Mouse (Mus musculus) WW6 (cell line): ENCODE results near the gene Serpinf1.
"Not testable (repeated sequence)": the region's sequence is repeated elsewhere in the genome, so short reads cannot be mapped to it uniquely, and the experiment has no call there.

Experiments used
- DNase-seq: peaks from one replicate; pipeline ENCODE4 v3.0.0-alpha.2; 2013; ENCODE audit warnings: low read depth, low spot score

Serpinf1 gene

DNA sequence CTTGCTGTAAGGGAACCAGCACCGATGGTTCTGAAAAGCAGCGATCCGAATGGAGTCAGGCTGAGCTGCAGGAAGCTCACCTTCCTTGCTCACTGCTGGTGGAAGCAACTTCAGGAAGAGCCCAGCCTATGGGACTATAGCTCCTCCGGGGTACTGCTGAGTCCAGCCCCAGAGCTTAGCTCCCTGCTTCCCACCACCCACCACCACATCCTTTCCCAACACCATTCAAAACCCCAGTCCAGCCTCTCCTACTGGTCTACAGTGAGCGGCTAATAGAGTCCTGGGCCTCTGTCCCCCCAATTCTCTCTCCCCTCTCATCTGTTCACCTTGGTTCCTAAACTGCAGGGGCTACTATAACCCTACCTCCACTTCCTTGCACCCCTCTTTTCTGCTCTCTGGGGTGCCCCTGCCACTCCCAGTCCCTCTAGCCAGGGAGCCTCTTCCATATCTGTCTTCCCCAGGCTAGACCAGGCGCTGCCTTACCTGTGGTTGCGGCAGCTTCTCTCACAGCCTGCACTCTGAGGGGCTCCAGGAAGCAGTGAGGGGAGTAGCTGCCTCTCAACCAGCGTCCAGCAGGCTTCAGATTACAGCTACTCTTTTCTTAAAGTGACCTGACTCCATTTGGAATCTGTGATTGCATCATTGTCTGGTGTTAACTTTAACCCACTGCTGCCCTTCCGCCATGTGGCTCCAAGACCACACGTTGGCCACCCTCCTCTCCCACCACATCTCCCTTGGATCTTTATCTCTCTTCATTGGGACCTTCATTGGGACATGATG is at the start of gene Serpinf1:
Gene Serpinf1 (minus strand): TSS at position 689 of the 780 bp plus-strand sequence.
- DNase-seq, result no peak

DNA sequence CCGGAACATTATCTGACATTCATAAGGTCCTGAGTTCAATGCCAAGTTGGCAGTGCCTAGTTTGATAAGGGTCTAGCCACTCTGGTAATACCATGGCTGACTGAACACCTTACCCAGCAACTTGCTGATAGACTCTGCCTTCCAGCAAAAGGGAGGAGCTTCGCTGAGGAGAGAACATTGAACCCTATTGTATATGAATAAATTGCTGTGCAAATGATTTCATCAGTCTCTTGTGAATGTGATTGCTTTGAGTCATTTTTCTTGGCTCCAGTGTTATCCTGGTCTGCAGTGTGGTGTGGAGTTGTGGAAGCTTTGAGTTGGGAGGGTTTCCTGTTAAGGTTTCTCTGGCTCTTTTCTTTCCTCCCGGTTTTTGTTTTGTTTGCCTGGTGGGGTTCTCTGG is 48.2 kb upstream of the Serpinf1 start:
- no peak for DNase-seq

DNA sequence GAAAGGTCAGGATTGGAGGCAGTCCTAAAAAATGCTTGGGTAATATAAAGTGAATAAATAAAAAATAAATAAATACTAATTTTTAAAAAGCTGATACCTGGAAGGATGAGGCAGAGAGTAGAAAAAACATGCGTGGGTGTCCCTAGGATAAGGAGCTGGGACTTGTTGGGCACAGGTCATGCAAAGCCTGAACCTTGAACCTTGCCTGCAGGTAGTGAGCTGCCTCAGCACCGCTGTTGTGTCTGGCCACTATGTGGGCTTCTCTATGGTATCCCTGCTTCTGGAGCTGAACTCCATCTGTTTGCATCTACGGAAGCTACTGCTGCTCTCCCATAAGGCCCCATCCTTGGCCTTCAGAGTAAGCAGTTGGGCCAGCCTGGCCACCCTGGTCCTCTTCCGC is 46.8 kb upstream of the Serpinf1 start:
- no peak for DNase-seq

DNA sequence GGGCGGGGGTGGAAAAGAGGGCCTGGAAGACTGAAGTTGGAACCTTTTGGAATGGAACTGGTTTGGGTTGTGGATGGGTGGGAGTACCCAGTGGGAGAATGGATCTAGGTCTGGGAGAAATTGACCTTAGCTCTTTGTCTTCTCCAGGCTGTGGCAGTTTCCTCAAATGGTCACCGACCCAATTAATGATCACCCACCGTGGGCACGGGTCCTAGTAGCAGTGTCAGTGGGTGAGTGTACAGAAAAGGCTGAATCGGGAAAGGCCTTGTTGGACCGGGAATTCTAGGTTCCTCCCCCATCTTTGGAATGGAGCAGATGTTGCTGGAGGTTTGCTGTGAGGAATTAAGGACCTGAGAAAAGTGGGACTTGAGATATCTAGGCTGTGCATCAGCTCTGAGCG is 45.9 kb upstream of the Serpinf1 start:
- DNase-seq, result no peak

DNA sequence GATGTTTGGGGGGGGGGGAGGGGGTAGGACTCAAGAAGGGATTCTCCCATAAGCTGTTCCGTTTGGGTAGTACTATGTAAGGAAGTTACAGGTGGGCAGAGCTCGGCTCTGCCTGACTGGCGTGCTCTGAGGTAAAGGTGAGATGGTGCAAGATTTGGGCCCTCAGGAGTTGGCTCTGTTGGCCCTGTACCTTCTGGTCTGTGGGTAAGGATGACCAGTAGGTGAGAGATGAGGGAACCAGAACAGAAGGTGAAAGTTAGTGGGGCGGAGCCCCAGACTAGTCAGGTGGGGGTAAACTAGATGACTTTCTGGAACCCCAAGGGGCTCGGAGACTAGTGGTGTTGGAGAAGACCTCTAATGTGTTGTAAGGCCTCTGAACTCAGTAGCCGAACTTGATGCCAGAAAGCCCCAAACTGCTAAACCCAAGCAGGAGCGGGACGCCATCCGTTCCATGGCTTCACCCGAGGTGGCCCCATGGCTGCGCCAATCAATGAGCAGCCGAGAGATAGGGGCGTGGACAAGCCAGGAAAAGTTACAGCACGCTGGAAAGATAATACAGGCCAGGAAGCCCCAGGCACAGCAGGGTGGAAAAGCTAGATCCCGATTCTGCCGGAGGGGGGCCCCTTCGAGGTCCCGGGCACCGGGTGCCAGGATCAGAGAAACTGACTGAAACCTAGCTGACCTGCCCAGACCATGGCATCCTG is 45.2 kb upstream of the Serpinf1 start:
- no peak for DNase-seq

DNA sequence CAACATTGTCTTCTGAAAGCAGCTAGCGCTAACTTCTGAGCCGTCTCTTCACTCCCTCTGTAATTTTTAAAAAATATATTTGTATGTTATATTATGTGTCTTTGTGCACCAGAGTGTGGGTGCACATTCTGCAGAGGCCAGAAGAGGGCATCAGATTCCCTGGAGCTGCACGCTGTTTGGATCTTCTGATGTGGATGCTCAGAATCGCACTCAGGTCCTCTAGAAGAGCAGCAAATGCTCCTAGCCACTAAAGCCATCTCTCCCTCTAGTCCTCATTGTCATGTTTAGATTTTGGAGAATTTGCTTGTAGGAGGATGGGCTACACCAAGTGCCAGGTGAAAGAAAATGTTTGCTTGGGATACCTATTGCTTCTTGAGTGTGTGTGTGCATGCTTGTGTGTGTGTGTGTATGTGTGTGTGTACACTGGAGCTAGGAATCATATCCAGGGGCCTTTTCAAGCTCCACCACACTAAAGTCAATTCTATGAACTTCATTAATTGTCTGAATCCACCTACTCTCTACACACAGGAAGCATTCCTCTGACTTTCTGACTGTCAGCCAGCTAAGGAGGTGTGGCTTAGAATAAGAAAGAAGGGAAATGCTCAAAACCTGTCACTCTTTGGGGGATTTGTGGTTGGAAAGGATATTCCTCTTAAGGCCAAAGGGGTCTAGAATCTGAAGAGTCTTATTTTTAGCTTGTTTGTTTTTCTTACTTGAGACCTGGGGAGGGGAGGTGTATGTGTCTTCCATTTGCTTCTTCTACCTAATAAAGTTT is 44.4 kb upstream of the Serpinf1 start:
- no peak for DNase-seq

DNA sequence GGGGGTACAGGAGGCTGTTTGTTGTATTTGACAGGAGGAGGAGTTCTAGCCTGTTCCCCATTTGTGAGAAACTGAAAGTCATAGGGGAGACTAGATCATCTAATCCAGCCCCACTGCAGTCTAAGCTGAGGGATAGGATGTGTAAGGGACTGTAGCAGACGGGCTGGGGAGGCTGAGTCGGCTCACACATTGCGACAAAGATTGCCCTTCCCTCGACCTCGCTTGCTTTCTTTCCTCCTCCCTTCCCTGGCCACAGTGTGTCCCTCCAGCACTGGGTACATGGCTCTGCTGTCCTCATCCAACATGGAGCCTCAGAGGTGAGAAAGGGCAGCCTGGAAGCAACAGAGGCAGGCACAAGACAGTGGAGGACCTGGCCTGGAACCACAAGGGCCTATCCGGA is 42.5 kb upstream of the Serpinf1 start:
- DNase-seq, result no peak

DNA sequence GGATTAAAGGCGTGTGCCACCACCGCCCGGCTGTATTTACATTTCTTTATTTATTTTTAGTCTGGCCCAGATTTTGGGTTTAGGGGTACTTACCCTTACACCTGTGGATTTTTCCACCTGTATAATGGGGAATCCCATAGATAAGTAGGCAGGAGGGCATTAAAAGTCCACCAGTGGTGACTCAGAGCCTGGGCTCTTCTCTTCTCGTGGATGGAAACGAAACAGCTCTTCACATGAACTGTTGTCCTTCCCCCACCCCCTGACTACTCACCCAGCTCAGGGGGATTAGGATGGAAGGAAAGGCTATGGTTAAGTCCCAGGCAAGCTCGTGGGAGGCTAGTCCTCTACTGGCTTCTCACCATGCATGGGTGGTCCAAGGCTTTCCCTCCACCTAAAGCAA is 41.9 kb upstream of the Serpinf1 start:
- no peak for DNase-seq

DNA sequence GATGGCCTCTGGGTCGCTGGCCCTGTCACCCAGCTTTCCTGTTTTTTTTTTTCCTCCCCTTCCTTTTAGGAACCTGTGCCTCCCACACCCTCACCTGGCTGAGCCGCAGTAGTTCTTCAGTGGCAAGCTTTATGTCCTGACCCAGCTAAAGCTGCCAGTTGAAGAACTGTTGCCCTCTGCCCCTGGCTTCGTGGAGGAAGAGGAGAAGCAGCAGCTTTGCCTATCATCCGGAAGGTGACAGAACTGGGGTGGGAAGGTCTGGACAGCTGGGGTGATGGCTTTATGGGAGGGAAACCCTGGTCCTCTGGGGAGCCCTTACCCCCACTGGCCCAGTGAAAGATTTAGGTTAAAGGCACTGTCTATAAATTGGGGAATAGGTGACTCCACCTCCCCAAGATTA is 41.1 kb upstream of the Serpinf1 start:
- no peak for DNase-seq

DNA sequence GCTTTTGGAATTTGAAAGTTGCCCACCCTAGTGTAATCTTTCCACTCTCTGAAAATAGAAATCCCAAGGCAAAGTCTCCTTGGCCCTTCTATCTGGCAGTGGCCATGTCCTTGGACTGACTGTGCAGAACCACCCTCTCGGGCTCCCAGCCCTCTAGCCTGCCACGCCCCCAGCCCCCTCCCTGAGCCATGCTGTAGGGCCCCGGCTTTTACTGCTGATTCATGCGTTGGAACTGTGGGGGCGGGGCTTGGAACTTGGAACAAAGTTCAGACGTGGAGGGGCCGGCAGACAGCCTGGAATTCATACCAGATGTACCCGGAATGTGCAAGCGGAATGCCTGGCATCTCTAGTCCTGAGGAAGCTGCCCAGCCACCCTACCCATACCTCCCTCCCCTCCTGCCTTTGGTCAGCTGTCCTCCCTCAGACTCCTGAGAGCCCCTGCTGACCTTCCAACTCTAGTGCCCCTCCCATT is 40.4 kb upstream of the Serpinf1 start:
- DNase-seq, result peak; percentile 80

DNA sequence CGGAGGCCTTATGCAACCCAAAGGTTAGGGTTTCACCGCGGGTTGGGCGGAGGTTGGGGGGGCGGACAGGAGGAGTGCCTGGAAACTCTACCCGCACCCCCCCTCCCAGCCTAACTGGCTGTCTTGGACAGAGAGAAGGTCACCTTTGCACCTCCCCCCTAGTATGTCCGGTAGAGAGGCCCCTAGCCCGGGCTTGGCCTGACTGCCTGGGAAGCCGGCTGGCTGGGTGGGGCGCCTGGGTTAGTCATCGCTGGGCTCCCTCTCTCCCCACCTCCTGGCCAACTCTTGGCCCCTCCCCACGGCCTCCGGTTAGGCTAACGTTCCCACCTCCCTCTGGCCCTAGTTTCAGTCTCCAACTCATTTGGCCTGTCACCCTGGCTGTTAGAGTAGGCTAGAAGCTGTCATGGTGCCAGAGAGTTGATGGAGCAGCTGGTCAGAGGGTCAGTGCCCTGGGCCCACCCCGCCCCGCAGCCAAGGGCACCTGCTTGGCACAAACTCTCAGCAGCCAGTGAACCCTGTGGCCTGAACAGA is 39.8 kb upstream of the Serpinf1 start:
- DNase-seq, result no peak

DNA sequence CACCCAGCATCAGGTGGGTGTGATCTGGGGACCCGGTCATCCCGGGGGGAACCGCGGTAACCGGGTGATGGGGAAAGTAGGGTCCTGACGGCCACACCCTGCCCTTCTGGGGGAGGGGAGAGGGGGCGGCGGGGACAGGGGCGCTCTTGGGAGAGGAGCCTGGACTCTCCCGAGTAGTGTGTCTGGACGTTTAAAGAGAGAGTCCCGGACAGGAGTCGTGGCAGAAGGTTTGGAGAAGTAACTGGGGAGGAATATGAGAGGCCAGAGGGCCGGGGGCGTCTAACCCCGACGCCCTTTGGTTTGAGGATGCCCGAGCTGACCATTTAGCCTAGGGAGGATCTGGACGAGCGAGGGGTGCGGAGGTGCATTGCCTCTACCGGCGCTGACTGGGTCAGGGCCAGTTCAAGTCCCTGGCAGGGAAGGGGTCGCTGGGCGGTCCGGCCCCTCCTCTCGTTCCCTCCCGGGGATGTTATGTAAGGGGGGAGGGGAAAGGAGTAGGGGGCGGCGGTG is 39.3 kb upstream of the Serpinf1 start:
- DNase-seq, result no peak

DNA sequence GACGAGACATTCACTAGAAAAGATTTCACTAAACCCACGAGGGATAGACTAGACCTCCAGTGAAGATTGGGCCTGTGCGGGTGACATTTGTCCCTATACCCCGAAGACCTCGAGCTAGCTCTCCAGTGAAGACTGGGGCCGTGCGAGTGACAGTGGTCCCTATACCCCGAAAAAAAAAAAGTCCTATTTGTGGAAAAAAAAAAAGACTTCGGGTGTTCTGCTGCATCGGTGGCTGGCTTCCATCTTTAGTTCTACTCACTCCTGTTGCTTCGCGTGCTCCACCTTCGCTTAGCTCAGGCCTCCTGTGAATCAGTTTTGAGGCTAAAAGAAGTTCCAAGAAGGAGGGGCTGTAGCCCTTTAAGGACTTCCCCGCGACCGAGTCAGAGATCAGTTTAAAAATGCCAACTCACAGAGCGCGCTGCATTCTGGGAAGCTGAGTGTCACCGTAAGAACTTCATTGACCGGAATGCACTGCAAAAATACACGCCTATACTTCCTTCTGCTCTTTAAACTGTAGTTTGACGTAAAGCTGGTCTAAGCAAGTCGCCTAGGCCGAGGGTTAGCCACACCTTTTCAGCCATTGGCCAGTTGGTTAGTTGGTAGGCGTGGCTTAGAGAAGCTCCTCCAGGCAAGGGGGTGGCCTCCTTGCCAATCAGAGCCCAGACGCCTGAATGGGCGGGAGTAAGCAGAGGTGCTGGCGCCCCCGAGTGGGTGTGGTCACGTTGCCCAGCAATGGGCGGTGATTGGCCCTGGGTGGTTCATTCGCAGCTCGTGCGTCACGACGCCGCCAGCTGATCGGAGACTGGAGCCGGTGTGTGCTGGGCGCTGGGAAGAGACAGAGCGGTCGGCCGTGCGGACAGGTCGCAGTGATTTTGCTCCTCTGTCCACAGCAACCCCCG is 38.6 kb upstream of the Serpinf1 start, which contains the start of gene Tlcd2:
Gene Tlcd2 (plus strand): TSS at position 872 of the 899 bp plus-strand sequence.
- DNase-seq, result peak; percentile 100

DNA sequence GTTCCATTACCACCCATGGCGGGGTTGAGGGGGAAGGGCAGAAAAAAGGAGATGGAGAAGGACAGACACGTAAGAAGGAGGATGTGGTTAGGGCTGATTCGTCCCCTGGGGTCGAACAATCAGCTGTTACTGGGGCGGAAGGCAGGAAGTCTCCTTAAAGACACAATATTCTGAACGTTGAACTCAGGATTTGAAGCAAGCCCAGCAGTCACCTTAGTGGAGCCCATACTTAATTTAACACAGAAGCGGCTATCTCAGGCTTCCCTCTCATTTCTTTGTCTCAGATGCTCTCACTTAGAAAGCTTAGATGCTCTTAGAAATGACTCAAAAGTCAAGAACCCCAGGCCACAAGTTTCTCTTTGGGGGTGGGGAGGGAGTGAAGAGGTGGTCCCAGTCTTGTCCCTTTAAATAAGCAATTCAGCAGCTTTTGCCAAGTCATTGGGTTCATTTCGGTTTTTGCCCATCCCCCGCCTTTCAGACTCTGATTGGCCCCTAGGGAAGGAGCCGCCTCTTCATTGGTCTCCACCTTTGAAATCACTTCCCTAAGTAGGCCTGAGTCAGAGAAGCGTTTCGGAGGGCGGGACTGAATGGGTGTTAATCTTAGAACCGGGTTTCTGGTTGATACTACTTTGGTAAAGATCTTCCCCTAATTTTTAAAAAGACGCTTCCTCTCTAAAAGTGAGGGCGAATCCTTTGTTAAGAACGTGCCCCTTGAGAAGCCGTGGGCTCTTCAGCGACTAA is 37.8 kb upstream of the Serpinf1 start:
- peak; percentile 83 for DNase-seq

DNA sequence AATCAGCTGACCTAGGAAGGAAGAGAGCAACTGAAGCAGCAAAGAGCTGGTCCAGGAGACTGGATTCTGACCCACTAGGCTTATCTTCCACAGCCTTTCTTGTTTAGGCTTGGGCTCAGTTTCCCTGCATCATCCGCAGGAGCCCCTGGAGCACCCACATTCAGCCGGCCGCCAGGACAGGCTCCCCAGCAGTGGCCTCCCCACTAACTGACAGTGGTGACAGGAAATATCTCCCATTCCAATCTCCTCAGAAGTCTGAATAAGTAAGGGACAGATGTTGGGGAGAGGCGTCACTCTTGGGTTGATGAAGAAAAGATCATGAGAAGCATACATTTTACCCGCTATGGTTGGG is 37.2 kb upstream of the Serpinf1 start:
- no peak for DNase-seq

DNA sequence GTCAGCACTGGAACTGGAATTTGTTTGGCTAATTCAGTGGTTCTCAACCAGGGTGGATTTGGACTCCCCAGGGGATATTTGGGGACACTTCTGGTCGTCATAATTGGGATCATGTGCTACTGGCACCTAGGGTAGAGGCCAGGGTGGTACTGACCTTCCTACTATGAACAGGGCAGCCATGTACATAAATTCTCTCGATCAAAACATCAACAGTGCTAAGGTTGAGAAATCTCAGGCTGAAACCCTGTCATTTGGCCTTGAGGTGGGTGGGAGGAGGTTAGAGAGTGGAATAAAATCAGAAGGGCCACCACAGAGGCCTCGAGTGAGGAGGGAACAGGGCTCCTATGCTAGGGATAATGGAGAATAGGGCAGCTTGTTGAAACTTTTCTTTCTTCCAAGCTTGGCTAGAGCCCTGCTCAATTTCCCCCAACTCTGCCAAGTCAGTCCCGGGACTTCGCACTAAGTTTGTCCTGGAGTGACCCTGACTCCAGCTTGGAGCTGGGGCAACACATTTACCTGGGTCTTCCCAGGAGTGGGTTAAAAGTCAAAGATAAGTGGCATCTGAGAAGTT is 36.7 kb upstream of the Serpinf1 start:
- DNase-seq, result no peak

DNA sequence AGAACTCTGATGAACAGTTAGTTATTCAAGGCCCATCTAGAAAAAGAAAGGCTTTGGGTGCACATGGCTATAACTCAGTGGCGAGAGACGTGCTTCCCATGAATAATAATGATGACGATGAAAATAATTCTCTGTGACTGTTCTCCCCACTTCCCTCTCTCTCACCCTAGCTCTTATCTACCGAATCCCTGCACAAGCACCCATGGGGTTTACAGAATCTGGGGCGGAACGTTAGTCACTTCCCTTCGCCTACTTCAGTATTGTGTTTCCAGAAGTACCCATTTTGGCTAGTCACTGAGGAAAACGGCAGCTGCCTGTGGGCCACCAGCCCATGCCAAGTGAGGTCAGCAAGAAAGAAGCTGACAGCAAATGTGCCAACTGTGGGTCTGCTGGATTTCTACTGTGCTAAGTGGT is 36.1 kb upstream of the Serpinf1 start:
- DNase-seq, result no peak

DNA sequence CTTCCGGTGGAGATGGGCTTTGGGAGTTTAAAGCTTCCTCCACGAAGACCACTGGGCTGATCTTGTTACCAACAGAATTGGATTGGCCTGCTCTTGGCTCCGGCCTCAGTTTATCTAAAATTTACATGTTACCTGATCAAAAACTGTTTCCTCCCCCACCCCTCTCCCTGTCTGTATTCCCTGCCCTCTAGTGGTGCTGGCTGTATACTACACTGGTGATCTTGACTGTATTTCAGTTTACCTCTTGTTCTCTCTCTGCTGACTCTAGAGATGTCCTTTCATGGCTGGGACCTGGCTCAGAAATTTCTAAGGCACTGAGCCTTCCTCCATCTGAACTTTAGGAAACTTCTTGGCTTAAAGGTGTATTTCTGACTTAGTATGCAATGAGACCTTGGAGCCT is 35.7 kb upstream of the Serpinf1 start:
- DNase-seq, result no peak

DNA sequence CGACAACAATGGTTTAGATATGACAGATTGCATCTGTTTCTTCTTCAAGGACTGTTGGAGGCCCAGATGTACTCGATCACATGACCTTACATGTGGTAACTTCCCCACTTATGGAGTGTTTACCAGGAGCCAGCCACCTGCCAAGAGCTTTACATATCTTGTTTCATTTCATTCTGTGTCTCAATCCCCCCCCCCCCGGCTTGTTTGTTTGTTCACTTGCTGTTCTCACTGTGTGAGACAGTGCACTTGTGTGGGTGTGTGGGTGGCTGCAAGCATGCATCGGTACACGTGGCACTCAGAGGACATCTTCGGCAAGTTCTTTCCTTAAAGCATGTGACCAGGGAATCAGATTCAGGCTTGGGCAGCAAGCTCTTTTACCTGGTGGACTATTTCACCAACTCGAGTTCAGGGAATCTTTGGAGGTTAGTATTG is 34.0 kb upstream of the Serpinf1 start:
- DNase-seq, result no peak

DNA sequence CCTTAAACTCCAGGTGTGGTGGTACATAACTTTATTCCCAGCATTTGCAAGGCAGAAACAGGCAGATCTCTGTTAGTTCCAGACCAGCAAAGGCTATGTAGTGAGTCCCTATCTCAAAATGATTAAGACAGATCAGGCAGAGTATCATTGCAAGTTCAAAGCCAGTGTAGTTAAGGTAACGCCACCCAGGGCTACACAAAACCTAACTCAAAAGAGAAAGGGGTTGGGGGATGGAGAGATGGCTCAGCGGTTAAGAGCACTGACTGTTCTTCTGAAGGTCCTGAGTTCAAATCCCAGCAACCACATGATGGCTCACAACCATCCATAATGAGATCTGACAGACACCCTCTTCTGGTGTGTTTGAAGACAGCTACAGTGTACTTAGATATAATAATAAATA is 33.5 kb upstream of the Serpinf1 start:
- not testable (repeated sequence) for DNase-seq
